Mouse (Mus musculus): ENCODE data around the gene Ascc1.

GRCm38 (mm10) chr10:59964504-59965361 lies 37.9 kb upstream of the Ascc1 start:
- TF ChIP-seq CTCF (IDR thresholded peaks at IDR 0.05; ENCODE audit: low read depth), result no peak
- TF ChIP-seq EP300 (IDR thresholded peaks at IDR 0.05; ENCODE audit: low read depth), result peak; percentile 61
